Mouse (Mus musculus) C2C12 (cell line): ENCODE results near the gene Sh3gl3.
A peak's percentile ranks its signal among the peaks of the same experiment; 100 is the strongest.

Source experiments
- CTCF ChIP-seq: IDR thresholded peaks from one replicate; pipeline ENCODE4 v1.5.1; 2011; ENCODE audit not compliant: control insufficient read depth, insufficient read depth, insufficient read length
- FOSL1 ChIP-seq: IDR thresholded peaks from one replicate; pipeline ENCODE4 v1.8.0; 2011; ENCODE audit warnings: mild to moderate bottlenecking, low read length; ENCODE audit not compliant: poor library complexity, insufficient read depth, severe bottlenecking
- MAX ChIP-seq: IDR thresholded peaks from one replicate; pipeline ENCODE4 v1.6.1; 2011; ENCODE audit warnings: mild to moderate bottlenecking, control low read depth
- MYOD1 ChIP-seq: IDR thresholded peaks from one replicate; pipeline ENCODE4 v1.6.1; 2011; ENCODE audit warnings: low read depth; ENCODE audit not compliant: control insufficient read depth, insufficient read length
- MYOG ChIP-seq: IDR thresholded peaks from one replicate; pipeline ENCODE4 v1.6.1; 2011; ENCODE audit not compliant: control insufficient read depth, insufficient read length; ENCODE audit errors: extremely low read depth

DNA sequence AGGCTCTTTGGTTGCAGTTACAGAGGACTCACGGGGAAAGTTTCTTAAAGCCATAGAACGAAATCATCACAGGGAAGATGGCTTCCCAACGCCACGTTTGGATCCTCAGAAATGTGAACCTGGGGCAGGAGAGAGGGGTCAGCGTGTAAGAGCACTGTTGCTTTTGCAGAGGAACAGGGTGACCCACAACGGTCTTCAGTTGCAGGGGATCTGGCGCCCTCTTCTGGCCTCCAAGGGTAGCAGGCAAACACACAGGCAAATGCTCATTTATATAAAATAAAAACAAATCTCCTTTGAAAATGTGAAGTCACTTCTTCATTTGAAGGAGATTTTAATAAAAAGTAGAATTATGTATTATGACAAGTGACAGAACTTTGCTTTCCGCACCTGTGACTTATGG is 89.5 kb downstream of the Sh3gl3 start:
- TF ChIP-seq CTCF (peak; percentile 51), MYOG (no peak), MYOD1 (no peak), FOSL1 (no peak), MAX (no peak)
